Mouse (Mus musculus) kidney, adult 2 months (tissue): ENCODE data around the gene Gm14406. TPM values are rescaled to one million over a fixed set of nuclear protein-coding genes. Genes with fewer than 3 reads are reported as not detected.
"Not testable (repeated sequence)": the region's sequence is repeated elsewhere in the genome, so short reads cannot be mapped to it uniquely, and the experiment has no call there.

Source experiments
- DNase-seq: peaks from one replicate; pipeline ENCODE4 v3.0.0; 2021
- H3K27ac ChIP-seq: fragments of 200-500 bp; 2 replicates; pipeline ENCODE4 v1.5.1; 2012; ENCODE audit warnings: low read depth, low read length, control low read depth, inconsistent platforms; ENCODE audit not compliant: insufficient read depth
- H3K27me3 ChIP-seq: fragments of 200-500 bp; replicated peaks from 2 replicates; pipeline ENCODE4 v1.6.1; 2012; ENCODE audit warnings: mild to moderate bottlenecking, moderate library complexity, low read length, inconsistent platforms; ENCODE audit not compliant: control insufficient read depth, insufficient read depth
- H3K36me3 ChIP-seq: fragments of 200-500 bp; 2 replicates; pipeline ENCODE4 v1.6.1; 2012; ENCODE audit warnings: mild to moderate bottlenecking, moderate library complexity, low read length, inconsistent platforms; ENCODE audit not compliant: control insufficient read depth, insufficient read depth
- H3K4me1 ChIP-seq: fragments of 200-500 bp; 2 replicates; pipeline ENCODE4 v1.6.1; 2011; ENCODE audit warnings: low read length; ENCODE audit not compliant: control insufficient read depth, insufficient read depth
- H3K4me3 ChIP-seq: fragments of 200-500 bp; 2 replicates; pipeline ENCODE4 v1.5.1; 2011; ENCODE audit warnings: mild to moderate bottlenecking, low read depth, low read length, control low read depth; ENCODE audit not compliant: insufficient read depth
- CTCF ChIP-seq: fragments of 200-500 bp; conservative IDR thresholded peaks from 2 replicates; pipeline ENCODE4 v1.5.1; 2011; ENCODE audit warnings: low read depth, mild to moderate bottlenecking, control low read depth, low read length, moderate library complexity, mixed read lengths; ENCODE audit not compliant: insufficient read depth, insufficient read length
- POLR2A ChIP-seq: fragments of 200-500 bp; IDR thresholded peaks from one replicate; pipeline ENCODE4 v1.6.1; 2011; ENCODE audit warnings: low read depth, low read length, control low read depth
- WGBS: fragments of 180-500 bp; shearing (Covaris S2); methylation state at CpG from one replicate; pipeline ENCODE4 v1.1.7; 2018; 5-methylcytosine and 5-hydroxymethylcytosine counted together
- polyA plus RNA-seq: library from polyadenylated mRNA; depleted of rRNA; stranded (reverse); fragments of >200 nt; gene quantifications from 2 replicates; pipeline ENCODE4 v1.2.3, GENCODE M21; 2012; rRNA removed

The Gm14406 gene
- not detected in 2 replicates for polyA plus RNA-seq

DNA sequence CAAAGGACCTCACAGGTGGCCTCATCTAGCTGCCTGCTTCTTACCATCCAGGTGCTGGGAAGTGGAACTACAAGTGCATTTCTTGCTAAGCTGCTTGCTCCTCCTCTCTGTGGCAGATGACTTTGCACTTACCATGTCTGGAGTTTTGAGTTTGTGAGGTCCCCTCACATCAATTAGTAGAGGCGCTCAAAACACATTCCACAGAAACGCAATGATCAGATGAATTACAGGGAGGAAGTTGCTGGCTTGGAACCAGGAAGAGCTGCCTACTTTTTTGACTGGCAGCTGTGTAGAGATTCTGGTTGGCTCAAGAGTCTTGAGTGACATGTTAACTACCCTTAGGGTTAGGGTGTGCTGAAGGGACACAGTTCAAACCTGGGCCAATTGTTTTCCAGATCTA, at the start of gene Gm14406:
Gene Gm14406 (minus strand): TSS at position 213 of the 400 bp plus-strand sequence.
- H3K4me1 ChIP-seq, H3K36me3 ChIP-seq, DNase-seq, H3K4me3 ChIP-seq, H3K27ac ChIP-seq, H3K27me3 ChIP-seq: not testable (repeated sequence)
- WGBS: 70% methylated on average over 2 of the region's 2 CpGs

DNA sequence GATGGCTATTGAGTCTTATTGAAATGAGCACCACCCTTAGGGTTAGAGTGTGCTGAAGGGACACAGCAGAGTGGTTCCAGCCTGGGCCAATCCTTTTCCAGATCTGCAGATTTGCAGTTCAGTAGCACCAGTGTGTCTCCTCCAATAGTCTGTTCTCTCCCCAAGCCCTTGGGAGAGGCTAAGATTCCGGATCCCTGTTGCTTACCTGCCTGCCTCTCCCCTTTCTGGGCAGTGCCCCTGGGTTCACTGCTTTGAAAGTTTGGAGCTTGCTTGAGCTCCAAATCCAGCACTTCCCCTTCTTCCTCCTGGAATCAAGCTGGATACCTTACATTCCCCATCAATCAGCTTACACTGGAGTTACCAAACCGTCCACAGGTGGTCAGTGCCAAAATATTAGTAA, 2.9 kb downstream of the Gm14406 start:
- not testable (repeated sequence) for H3K27me3 ChIP-seq, H3K4me1 ChIP-seq, H3K27ac ChIP-seq, DNase-seq, H3K36me3 ChIP-seq, H3K4me3 ChIP-seq
- 87% methylated on average over 1 of the region's 2 CpGs for WGBS

DNA sequence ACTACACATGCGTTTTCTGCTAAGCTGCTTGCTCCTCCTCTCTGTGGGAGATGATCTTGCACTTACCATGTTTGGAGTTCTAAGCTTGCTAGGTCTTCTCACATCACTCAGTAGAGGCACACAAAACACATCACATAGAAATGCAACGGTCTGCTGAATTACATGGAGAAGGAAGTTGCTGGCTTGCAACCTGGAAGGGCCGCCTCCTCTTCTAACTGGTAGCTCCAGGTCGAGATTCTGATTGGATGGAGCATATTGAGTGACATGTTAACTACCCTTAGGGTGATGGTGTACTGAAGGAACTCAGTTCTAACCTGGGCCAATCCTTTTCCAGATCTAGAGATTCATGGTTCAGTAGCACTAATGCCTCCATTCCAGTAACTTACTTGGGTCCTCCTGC, 18.6 kb downstream of the Gm14406 start:
- 73% methylated on average over 4 of the region's 4 CpGs for WGBS
- H3K27me3 ChIP-seq, H3K4me3 ChIP-seq, H3K27ac ChIP-seq, H3K36me3 ChIP-seq, H3K4me1 ChIP-seq, DNase-seq: not testable (repeated sequence)

DNA sequence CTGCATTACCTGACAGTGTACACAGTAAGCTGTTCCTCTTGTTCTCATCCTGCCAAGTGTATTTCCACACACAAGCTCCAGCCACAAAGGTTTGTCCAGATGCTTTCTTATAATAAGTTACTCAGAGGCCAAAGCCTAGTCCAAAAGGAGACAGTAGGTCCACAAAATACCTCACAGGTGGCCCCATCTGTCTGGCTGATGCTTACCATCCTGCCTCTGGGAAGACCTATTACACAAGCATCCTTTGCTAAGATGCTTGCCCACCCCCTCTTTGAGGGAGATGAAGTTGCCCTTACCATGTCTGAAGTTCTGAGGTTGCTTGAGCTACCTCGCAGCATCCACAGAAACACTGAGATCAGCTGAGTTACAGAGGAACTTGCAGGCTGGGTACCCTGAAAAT, 22.7 kb downstream of the Gm14406 start:
- not testable (repeated sequence) for H3K4me3 ChIP-seq, H3K36me3 ChIP-seq, H3K27ac ChIP-seq, H3K27me3 ChIP-seq, DNase-seq, H3K4me1 ChIP-seq
- WGBS: 63% methylated on average over 1 of the region's 1 CpGs

DNA sequence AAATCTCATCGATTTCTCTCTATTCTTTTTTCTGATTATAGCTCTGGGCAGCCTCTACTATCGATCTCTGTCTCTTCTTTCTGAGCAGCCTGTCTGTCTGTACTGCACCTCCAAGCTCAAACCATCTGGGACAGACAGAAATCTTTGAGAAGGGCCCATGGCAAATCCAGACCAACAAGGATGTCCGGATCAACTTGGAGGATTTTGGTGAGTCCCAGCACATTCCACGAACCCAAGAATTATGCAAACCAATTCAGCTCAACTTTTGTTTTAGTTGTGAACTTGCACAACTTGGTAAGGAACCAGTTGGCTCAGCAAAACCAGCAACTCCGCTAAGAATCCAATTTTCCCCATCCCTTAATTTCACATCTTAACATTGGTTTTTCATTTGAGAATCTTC, 40.3 kb downstream of the Gm14406 start:
- not testable (repeated sequence) for H3K27ac ChIP-seq, DNase-seq, H3K4me1 ChIP-seq, H3K27me3 ChIP-seq, H3K4me3 ChIP-seq, H3K36me3 ChIP-seq
- WGBS: 78% methylated on average over 5 of the region's 5 CpGs

DNA sequence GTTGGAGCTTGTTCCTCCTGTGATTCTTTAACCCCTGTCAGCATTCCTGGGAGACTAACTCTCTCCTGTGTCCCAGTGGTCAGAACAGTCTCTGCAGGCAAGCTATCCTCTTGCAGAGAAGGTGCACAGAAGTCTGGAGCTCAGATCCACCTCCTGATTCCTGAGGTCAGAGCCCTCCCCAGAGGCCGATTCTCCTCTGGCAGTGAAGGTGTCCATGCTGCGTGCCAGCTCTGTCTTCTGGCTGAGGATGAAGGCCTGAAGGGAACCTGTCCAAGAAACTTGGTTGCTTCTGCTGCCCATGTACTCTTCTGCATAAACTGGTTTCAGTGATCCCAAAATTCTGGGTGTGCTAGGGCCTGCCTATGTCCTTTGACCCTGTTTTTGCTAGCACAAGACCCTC, 40.9 kb downstream of the Gm14406 start:
- H3K27me3 ChIP-seq, H3K27ac ChIP-seq, H3K4me3 ChIP-seq, H3K4me1 ChIP-seq, H3K36me3 ChIP-seq, DNase-seq: not testable (repeated sequence)
- WGBS: 92% methylated on average over 2 of the region's 2 CpGs

DNA sequence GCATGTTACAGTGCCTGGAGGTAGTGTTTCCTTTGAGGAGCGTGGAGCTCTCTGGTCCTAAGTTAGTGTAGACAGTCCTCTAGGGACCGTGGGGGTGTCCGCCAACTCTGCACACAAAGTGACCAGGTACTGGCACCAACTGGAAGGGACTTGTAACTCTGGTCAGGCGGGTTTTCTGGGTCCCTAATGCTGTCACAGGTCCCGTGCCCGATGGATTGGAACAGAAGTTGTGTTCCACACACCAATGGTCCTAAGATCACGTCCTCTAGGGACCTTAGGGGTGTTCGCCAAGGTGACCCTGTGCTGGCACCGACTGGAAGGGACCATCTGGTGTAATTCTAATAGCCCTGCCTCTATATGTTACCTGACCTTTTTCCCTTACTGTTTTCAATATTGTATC, 42.1 kb downstream of the Gm14406 start:
- DNase-seq: no peak
- Histone ChIP-seq H3K27ac (no peak overlapping the region), H3K27me3 (no peaks in the 10 kb centered on the region), H3K36me3 (no peaks in the 10 kb centered on the region), H3K4me3 (no peak overlapping the region), H3K4me1 (no peaks in the 10 kb centered on the region)
- WGBS: 76% methylated on average over 9 of the region's 9 CpGs
- TF ChIP-seq CTCF (no peak), POLR2A (no peak)

DNA sequence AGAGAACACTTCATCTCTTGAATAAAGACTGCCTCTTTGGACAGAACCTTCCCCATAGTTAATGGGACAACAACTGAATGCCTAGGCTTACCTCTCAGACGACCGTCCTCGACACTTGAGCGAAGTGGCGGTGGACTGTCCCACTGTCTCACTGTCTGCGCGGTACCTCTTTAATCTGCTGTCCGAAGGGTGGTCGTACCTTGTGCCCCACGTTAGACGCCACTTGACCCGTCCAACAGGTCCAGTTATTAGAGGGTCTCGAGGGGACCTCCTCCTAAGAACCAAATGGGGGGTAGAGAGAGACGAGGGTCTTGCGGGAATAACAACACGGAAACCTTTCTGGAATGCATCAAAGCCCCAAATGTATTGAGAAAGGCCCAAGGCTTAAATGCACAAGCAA, 53.8 kb downstream of the Gm14406 start:
- H3K27me3 ChIP-seq, DNase-seq, H3K36me3 ChIP-seq, H3K4me1 ChIP-seq, H3K4me3 ChIP-seq, H3K27ac ChIP-seq: not testable (repeated sequence)
- 91% methylated on average over 16 of the region's 16 CpGs for WGBS

DNA sequence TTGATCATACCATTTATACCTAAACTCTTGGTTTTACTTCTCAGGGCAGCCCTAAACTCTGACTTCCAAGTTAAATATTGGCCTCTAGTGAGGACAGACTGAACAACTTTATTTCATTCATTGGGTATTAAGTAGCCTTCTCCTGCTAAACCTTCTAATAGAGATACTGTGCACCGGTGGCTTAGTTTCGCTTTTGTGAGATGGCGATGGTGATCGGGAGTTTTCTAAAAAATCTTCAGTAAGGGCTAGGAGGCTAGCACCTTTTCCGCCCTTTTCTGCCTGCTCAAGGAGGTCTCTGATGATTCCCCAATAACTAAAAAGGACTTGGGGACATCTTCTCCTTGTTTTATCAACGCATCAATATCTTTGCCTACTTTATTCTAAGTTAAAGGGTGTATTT, 54.3 kb downstream of the Gm14406 start:
- not testable (repeated sequence) for H3K4me3 ChIP-seq, DNase-seq, H3K27ac ChIP-seq, H3K4me1 ChIP-seq, H3K36me3 ChIP-seq, H3K27me3 ChIP-seq
- 86% methylated on average over 6 of the region's 6 CpGs for WGBS
